Mouse (Mus musculus) heart, postnatal 0 days (tissue): ENCODE measurements around the gene Col9a3. TPM values are rescaled to one million over a fixed set of nuclear protein-coding genes. Genes with fewer than 3 reads are reported as not detected.

Experiments used
- ATAC-seq: fragments of 200-750 bp; cut with Nextera tagmentation; 2 replicates; pipeline ENCODE4 v1.8.0; 2017; ENCODE audit warnings: low read depth, moderate number of reproducible peaks, moderate library complexity; ENCODE audit not compliant: insufficient read depth
- DNase-seq: peaks from one replicate; pipeline ENCODE4 v3.0.0-alpha.2; 2016; ENCODE audit warnings: low spot score
- H3K27ac ChIP-seq: fragments of 300-500 bp; sonication (generic); 2 replicates; pipeline ENCODE4 v1.5.1; 2014; ENCODE audit warnings: low read depth, mild to moderate bottlenecking
- H3K27me3 ChIP-seq: fragments of 300-500 bp; sonication (generic); 2 replicates; pipeline ENCODE4 v1.6.1; 2014; ENCODE audit warnings: low read length, mixed read lengths; ENCODE audit not compliant: control insufficient read depth, insufficient read depth
- H3K36me3 ChIP-seq: fragments of 300-500 bp; sonication (generic); replicated peaks from 2 replicates; pipeline ENCODE4 v1.6.1; 2014; ENCODE audit warnings: low read length, mixed read lengths; ENCODE audit not compliant: control insufficient read depth, insufficient read depth
- H3K4me1 ChIP-seq: fragments of 300-500 bp; sonication (generic); 2 replicates; pipeline ENCODE4 v1.6.1; 2014; ENCODE audit warnings: antibody characterized with exemption; ENCODE audit not compliant: control insufficient read depth, insufficient read depth
- H3K4me2 ChIP-seq: fragments of 300-500 bp; sonication (generic); 2 replicates; pipeline ENCODE4 v1.6.1; 2014; ENCODE audit warnings: low read depth, mild to moderate bottlenecking, low read length, moderate library complexity
- H3K4me3 ChIP-seq: fragments of 300-500 bp; sonication (generic); 2 replicates; pipeline ENCODE4 v1.5.1; 2014; ENCODE audit warnings: low read depth, low read length
- H3K9ac ChIP-seq: fragments of 300-500 bp; sonication (generic); replicated peaks from 2 replicates; pipeline ENCODE4 v1.6.1; 2014; ENCODE audit warnings: low read depth, low read length, mixed read lengths
- H3K9me3 ChIP-seq: fragments of 300-500 bp; sonication (generic); replicated peaks from 2 replicates; pipeline ENCODE4 v1.6.1; 2016; ENCODE audit warnings: low read length; ENCODE audit not compliant: control insufficient read depth
- CTCF ChIP-seq: IDR thresholded peaks from 2 replicates; pipeline ENCODE4 v1.5.1; 2016; ENCODE audit warnings: antibody characterized with exemption, control low read depth, low read depth
- EP300 ChIP-seq: IDR thresholded peaks from 2 replicates; pipeline ENCODE4 v1.6.1; 2016; ENCODE audit warnings: antibody characterized with exemption, low read depth
- WGBS: fragments of 180-500 bp; shearing (Covaris S2); extraction: QIAGEN DNeasy Blood & Tissue Kit; methylation state at CpG from one replicate; pipeline ENCODE4 v1.1.7; 2014; 5-methylcytosine and 5-hydroxymethylcytosine counted together
- polyA plus RNA-seq: library from polyadenylated mRNA; unstranded; fragments of >200 nt; fragmentation: Nextera tagmentation; extraction: Ambion mirVana; gene quantifications from 2 replicates; pipeline ENCODE4 v1.2.1, GENCODE M21; 2015
- total RNA-seq: library from RNA; depleted of rRNA; stranded (reverse); fragments of >200 nt; gene quantifications from 2 replicates; pipeline ENCODE4 v1.2.3, GENCODE M21; 2014; ENCODE audit warnings: low replicate concordance

The Col9a3 gene
- total and polyA plus RNA-seq, 2 experiments from 2014 or later, result 0.77 to 1.3 TPM

DNA sequence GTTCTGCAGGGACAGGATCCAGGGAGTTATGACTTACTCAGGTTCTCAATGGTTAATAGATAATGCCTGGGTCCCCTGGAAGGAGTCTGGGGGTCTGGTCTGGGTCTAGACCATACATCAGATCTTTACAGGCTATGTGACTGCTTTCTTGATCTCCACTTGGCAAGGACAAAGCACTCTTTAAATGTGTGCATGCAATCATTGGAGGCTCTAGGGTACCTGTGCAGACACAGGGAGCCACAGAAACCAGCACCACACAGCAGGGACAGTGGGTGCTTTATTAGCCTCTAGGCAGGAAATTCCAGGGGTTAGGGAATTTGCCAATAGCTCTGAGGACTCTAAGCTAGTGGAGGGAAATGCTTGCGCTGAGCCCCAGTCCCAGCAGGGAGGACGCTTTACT, 14.3 kb downstream of the Col9a3 start:
- no peak overlapping the region for H3K27ac ChIP-seq
- TF ChIP-seq EP300, result no peak
- TF ChIP-seq CTCF, result no peak
- no peak overlapping the region for H3K4me3 ChIP-seq
- no peaks in the 10 kb centered on the region for H3K4me1 ChIP-seq
- ATAC-seq, result no peak
- no peaks in the 10 kb centered on the region for H3K27me3 ChIP-seq
- no peak overlapping the region for H3K9ac ChIP-seq
- no peak overlapping the region for H3K4me2 ChIP-seq
- no peaks in the 10 kb centered on the region for H3K9me3 ChIP-seq
- H3K36me3 ChIP-seq, result no peaks in the 10 kb centered on the region
- 47% methylated on average over 2 of the region's 2 CpGs for WGBS
- no peak for DNase-seq

- H3K27ac ChIP-seq, result no peak overlapping the region
- TF ChIP-seq CTCF (no peak), EP300 (no peak)
- H3K36me3 ChIP-seq, result no peaks in the 10 kb centered on the region
- no peak for DNase-seq
- peak; percentile 33; the same call in 1 of the 2 replicates for ATAC-seq
- H3K4me1 ChIP-seq, result no peaks in the 10 kb centered on the region
- H3K4me2 ChIP-seq, result peak overlapping the region; percentile 40
- H3K27me3 ChIP-seq, result peaks cover 56% of the 10 kb centered on the region
- no peak overlapping the region for H3K9ac ChIP-seq
- H3K4me3 ChIP-seq, result peak overlapping the region; percentile 32
- peaks cover 17% of the 10 kb centered on the region for H3K9me3 ChIP-seq
- WGBS, result 5% methylated on average over 69 of the region's 112 CpGs
Measured at GRCm38 (mm10) chr2:180641576-180642554, 44.3 kb downstream of the Col9a3 start.

GRCm38 (mm10) chr2:180642555-180643260, 45.1 kb downstream of the Col9a3 start, which contains the start of gene Tcfl5:
Gene Tcfl5, minus strand, starts transcription at chr2:180642708.
- Histone ChIP-seq H3K9ac (no peak within 1 kb of the TSS), H3K4me3 (peak within 1 kb of the TSS; percentile 32), H3K36me3 (no peaks in the 10 kb centered on the region), H3K27me3 (peaks cover 56% of the 10 kb centered on the region), H3K27ac (no peak within 1 kb of the TSS), H3K4me1 (no peaks in the 10 kb centered on the region), H3K4me2 (peak within 1 kb of the TSS; percentile 40), H3K9me3 (peaks cover 17% of the 10 kb centered on the region)
- ATAC-seq (no peak), DNase-seq (no peak)
- TF ChIP-seq EP300 (no peak), CTCF (no peak)
- WGBS, result 1% methylated on average over 13 of the region's 56 CpGs

DNA sequence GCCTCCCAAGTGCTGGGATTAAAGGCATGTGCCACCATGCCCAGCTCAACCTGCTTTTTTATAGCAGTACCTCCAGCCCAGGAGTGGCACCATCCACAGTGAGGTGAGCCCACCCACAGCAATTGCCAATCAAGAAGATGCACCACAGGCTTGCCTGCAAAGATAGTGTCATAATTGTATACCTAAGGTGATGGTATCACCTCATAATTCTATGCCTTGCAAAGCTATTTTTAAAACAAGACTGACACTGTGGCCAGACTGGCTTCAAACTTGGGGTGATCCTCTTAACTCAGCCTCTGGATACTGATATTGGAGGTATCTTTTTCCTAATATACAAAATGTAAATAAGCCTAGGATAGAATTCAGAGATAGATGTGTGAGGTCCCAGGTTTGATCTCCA, 46.0 kb downstream of the Col9a3 start:
- peaks cover 17% of the 10 kb centered on the region for H3K9me3 ChIP-seq
- no peak for DNase-seq
- no peak overlapping the region for H3K27ac ChIP-seq
- no peak overlapping the region for H3K4me3 ChIP-seq
- no peak for ATAC-seq
- H3K4me2 ChIP-seq, result no peak overlapping the region
- TF ChIP-seq EP300, result no peak
- TF ChIP-seq CTCF, result no peak
- H3K4me1 ChIP-seq, result no peaks in the 10 kb centered on the region
- H3K36me3 ChIP-seq, result no peaks in the 10 kb centered on the region
- no peak overlapping the region for H3K9ac ChIP-seq
- H3K27me3 ChIP-seq, result peaks cover 52% of the 10 kb centered on the region

DNA sequence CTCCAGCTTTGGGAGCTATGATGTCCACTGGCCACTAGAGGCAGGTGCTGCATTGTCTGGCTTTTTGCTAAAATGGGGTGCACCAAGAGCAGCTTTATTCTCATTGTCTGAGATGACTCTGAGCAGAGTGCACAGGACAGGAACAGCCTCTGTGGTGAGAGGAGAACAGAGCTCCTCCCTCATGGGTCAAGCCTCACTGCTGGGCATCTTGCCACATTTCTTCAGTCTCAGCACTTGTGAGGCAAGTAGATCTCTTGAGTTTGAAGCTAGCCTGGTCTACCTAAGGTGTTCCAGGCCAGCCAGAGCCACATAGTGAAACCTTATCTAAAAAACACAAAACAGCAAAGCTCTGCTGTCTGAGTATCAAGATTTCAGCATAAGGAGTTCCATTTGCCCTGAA, 49.3 kb downstream of the Col9a3 start:
- ATAC-seq (no peak), DNase-seq (no peak)
- Histone ChIP-seq H3K4me3 (no peak overlapping the region), H3K9ac (no peak overlapping the region), H3K27me3 (peaks cover 24% of the 10 kb centered on the region), H3K4me1 (no peaks in the 10 kb centered on the region), H3K27ac (no peak overlapping the region), H3K36me3 (no peaks in the 10 kb centered on the region), H3K4me2 (no peak overlapping the region), H3K9me3 (peaks cover 17% of the 10 kb centered on the region)
- TF ChIP-seq EP300 (no peak), CTCF (no peak)
